Mouse (Mus musculus): ENCODE measurements around the gene Wfdc10. TPM values are rescaled to one million over a fixed set of nuclear protein-coding genes. Genes with fewer than 3 reads are reported as not detected.

Wfdc10 gene
- total and polyA plus RNA-seq, 3 experiments = not detected

DNA sequence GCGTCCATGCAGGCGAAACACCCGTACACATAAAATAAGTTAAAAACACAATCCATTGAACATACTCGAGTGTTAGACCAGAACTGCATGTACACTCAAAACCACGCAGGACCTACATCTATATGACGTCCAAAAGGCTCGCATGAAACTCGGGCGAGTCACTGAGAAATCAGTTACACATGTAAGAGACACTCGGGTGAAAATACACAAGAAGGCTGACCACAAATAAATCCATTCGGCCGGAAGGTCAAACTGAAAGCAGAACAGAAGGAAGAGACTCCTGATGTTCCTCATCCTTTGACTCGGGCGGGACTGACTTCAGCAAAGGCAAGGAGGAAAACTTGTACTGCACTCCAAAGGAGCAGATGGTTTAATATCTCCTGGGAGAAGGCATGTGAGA, 50.1 kb downstream of the Wfdc10 start:
- dilution Hi-C loops (cut with MboI; ENCODE audit: extremely low pct_ligation_motif_present, extremely low pct_unique_long_range_greater_than_20kb, low sequenced_read_pairs) = no loop called here
- Histone ChIP-seq H3K27me3 (replicated peaks) (peaks cover 68% of the 10 kb centered on the region), H3K4me2 (ENCODE audit: insufficient read depth, low read depth, poor library complexity, severe bottlenecking) (no peak overlapping the region), H3K36me3 (replicated peaks in 1 of 2; ENCODE audit: control insufficient read depth in 1 of 2, insufficient read depth in 1 of 2, low read length in 1 of 2) (no peaks in the 10 kb centered on the region), H3K27ac (ENCODE audit: insufficient read depth, low read depth) (no peak overlapping the region), H3K9me3 (replicated peaks; ENCODE audit: low read length) (peaks cover 8% of the 10 kb centered on the region), H3K4me1 (ENCODE audit: control insufficient read depth in 1 of 2, insufficient read depth in 2 of 2) (0 out of 4 replicates have a peak, but pooled peaks cover 0 to 1% of the 10 kb centered on the region in 2 experiments), H3K79me2 (replicated peaks; ENCODE audit: control insufficient read depth, extremely low read depth, insufficient read depth, poor library complexity, severe bottlenecking) (no peaks in the 10 kb centered on the region), H3K9ac (ENCODE audit: insufficient read depth, low read depth) (no peak overlapping the region), H3K4me3 (replicated peaks in 1 of 3; ENCODE audit: low read depth in 2 of 3, low read length in 2 of 3, poor library complexity in 1 of 3) (no peak overlapping the region)
- TF ChIP-seq SMC3 (IDR thresholded peaks at IDR 0.05; ENCODE audit: low read depth, low read length) (no peak), NRF1 (IDR thresholded peaks at IDR 0.05; ENCODE audit: low read depth, low read length) (no peak), CHD1 (IDR thresholded peaks at IDR 0.05; ENCODE audit: low read depth, low read length) (no peak), RAD21 (IDR thresholded peaks at IDR 0.05; ENCODE audit: low read depth, low read length) (no peak), MAX (IDR thresholded peaks at IDR 0.05; ENCODE audit: low read length) (no peak), CTCF (conservative IDR thresholded peaks at IDR 0.05 in 1 of 2, IDR thresholded peaks at IDR 0.05 in 1 of 2; ENCODE audit: low read depth in 2 of 2, low read length in 2 of 2) (no peak)
- in situ Hi-C loops (cut with MboI; ENCODE audit: low pct_ligation_motif_present, low pct_unique_long_range_greater_than_20kb, low sequenced_read_pairs) = no loop called here
- no peak for DNase-seq (ENCODE audit: extremely low read depth)

Other genes starting within 250 kb of the Wfdc10 start
Only the 20 nearest of the 31 such genes appear.
- 36.8 and 39.2 TPM in 2 replicates for gene Pigt, start 158.5 kb upstream of the Wfdc10 start, total RNA-seq (2012; rRNA removed)
- 12.4 and 14.0 TPM in 2 replicates for gene Pigt, start 158.5 kb upstream of the Wfdc10 start, total RNA-seq (2014; rRNA removed)
- gene Pigt, start 158.5 kb upstream of the Wfdc10 start, polyA plus RNA-seq (2012; ENCODE audit: insufficient read length, low read depth) = 66.2 and 91.8 TPM in 2 replicates
- gene Wfdc2, start 93.6 kb upstream of the Wfdc10 start, total RNA-seq (2012; rRNA removed) = not detected in 2 replicates
- not detected in 2 replicates for gene Wfdc2, start 93.6 kb upstream of the Wfdc10 start, total RNA-seq (2014; rRNA removed)
- not detected in 2 replicates for gene Wfdc2, start 93.6 kb upstream of the Wfdc10 start, polyA plus RNA-seq (2012; ENCODE audit: insufficient read length, low read depth)
- not detected in 2 replicates for gene Spint3, start 82.6 kb upstream of the Wfdc10 start, total RNA-seq (2012; rRNA removed)
- gene Spint3, start 82.6 kb upstream of the Wfdc10 start, total RNA-seq (2014; rRNA removed) = not detected in 2 replicates
- gene Spint3, start 82.6 kb upstream of the Wfdc10 start, polyA plus RNA-seq (2012; ENCODE audit: insufficient read length, low read depth) = not detected in 2 replicates
- gene Wfdc6a, start 70.6 kb upstream of the Wfdc10 start, total RNA-seq (2012; rRNA removed) = not detected in 2 replicates
- gene Wfdc6a, start 70.6 kb upstream of the Wfdc10 start, total RNA-seq (2014; rRNA removed) = not detected in 2 replicates
- not detected in 2 replicates for gene Wfdc6a, start 70.6 kb upstream of the Wfdc10 start, polyA plus RNA-seq (2012; ENCODE audit: insufficient read length, low read depth)
- gene Eppin, start 62.5 kb upstream of the Wfdc10 start, total RNA-seq (2012; rRNA removed) = not detected in 2 replicates
- gene Eppin, start 62.5 kb upstream of the Wfdc10 start, total RNA-seq (2014; rRNA removed) = not detected in 2 replicates
- not detected in 2 replicates for gene Eppin, start 62.5 kb upstream of the Wfdc10 start, polyA plus RNA-seq (2012; ENCODE audit: insufficient read length, low read depth)
- gene Wfdc6b, start 42.5 kb upstream of the Wfdc10 start, total RNA-seq (2012; rRNA removed) = not detected in 2 replicates
- not detected in 2 replicates for gene Wfdc6b, start 42.5 kb upstream of the Wfdc10 start, total RNA-seq (2014; rRNA removed)
- not detected in 2 replicates for gene Wfdc6b, start 42.5 kb upstream of the Wfdc10 start, polyA plus RNA-seq (2012; ENCODE audit: insufficient read length, low read depth)
- gene Wfdc8, start 42.4 kb upstream of the Wfdc10 start, total RNA-seq (2012; rRNA removed) = not detected in 2 replicates
- gene Wfdc8, start 42.4 kb upstream of the Wfdc10 start, total RNA-seq (2014; rRNA removed) = not detected in 2 replicates
- not detected in 2 replicates for gene Wfdc8, start 42.4 kb upstream of the Wfdc10 start, polyA plus RNA-seq (2012; ENCODE audit: insufficient read length, low read depth)
- not detected in 2 replicates for gene Wfdc16, start 17.2 kb upstream of the Wfdc10 start, total RNA-seq (2012; rRNA removed)
- not detected in 2 replicates for gene Wfdc16, start 17.2 kb upstream of the Wfdc10 start, total RNA-seq (2014; rRNA removed)
- gene Wfdc16, start 17.2 kb upstream of the Wfdc10 start, polyA plus RNA-seq (2012; ENCODE audit: insufficient read length, low read depth) = not detected in 2 replicates
- gene Wfdc9, start 537 bp downstream of the Wfdc10 start, total RNA-seq (2012; rRNA removed) = not detected in 2 replicates
- gene Wfdc9, start 537 bp downstream of the Wfdc10 start, total RNA-seq (2014; rRNA removed) = not detected in 2 replicates
- gene Wfdc9, start 537 bp downstream of the Wfdc10 start, polyA plus RNA-seq (2012; ENCODE audit: insufficient read length, low read depth) = not detected in 2 replicates
- not detected in 2 replicates for gene Wfdc11, start 18.0 kb downstream of the Wfdc10 start, total RNA-seq (2012; rRNA removed)
- not detected in 2 replicates for gene Wfdc11, start 18.0 kb downstream of the Wfdc10 start, total RNA-seq (2014; rRNA removed)
- not detected in 2 replicates for gene Wfdc11, start 18.0 kb downstream of the Wfdc10 start, polyA plus RNA-seq (2012; ENCODE audit: insufficient read length, low read depth)
- gene Wfdc13, start 29.1 kb downstream of the Wfdc10 start, total RNA-seq (2012; rRNA removed) = not detected in 2 replicates
- not detected in 2 replicates for gene Wfdc13, start 29.1 kb downstream of the Wfdc10 start, total RNA-seq (2014; rRNA removed)
- gene Wfdc13, start 29.1 kb downstream of the Wfdc10 start, polyA plus RNA-seq (2012; ENCODE audit: insufficient read length, low read depth) = not detected in 2 replicates
- not detected in 2 replicates for gene Spint4, start 42.5 kb downstream of the Wfdc10 start, total RNA-seq (2012; rRNA removed)
- not detected in 2 replicates for gene Spint4, start 42.5 kb downstream of the Wfdc10 start, total RNA-seq (2014; rRNA removed)
- gene Spint4, start 42.5 kb downstream of the Wfdc10 start, polyA plus RNA-seq (2012; ENCODE audit: insufficient read length, low read depth) = not detected in 2 replicates
- 1.4 and 2.4 TPM in 2 replicates for gene Spint5, start 59.3 kb downstream of the Wfdc10 start, total RNA-seq (2012; rRNA removed)
- not detected in 2 replicates for gene Spint5, start 59.3 kb downstream of the Wfdc10 start, total RNA-seq (2014; rRNA removed)
- not detected in 2 replicates for gene Spint5, start 59.3 kb downstream of the Wfdc10 start, polyA plus RNA-seq (2012; ENCODE audit: insufficient read length, low read depth)
- 0.08 and 0.21 TPM in 2 replicates for gene Wfdc3, start 89.9 kb downstream of the Wfdc10 start, total RNA-seq (2012; rRNA removed)
- 0.14 TPM in 1 of 2 replicates, not detected in the other for gene Wfdc3, start 89.9 kb downstream of the Wfdc10 start, total RNA-seq (2014; rRNA removed)
- not detected in 2 replicates for gene Wfdc3, start 89.9 kb downstream of the Wfdc10 start, polyA plus RNA-seq (2012; ENCODE audit: insufficient read length, low read depth)
- 14.0 and 15.2 TPM in 2 replicates for gene Dnttip1, start 89.9 kb downstream of the Wfdc10 start, total RNA-seq (2012; rRNA removed)
- 17.1 and 17.6 TPM in 2 replicates for gene Dnttip1, start 89.9 kb downstream of the Wfdc10 start, total RNA-seq (2014; rRNA removed)
- gene Dnttip1, start 89.9 kb downstream of the Wfdc10 start, polyA plus RNA-seq (2012; ENCODE audit: insufficient read length, low read depth) = 29.7 and 35.0 TPM in 2 replicates
- 103 and 121 TPM in 2 replicates for gene Ube2c, start 113.9 kb downstream of the Wfdc10 start, total RNA-seq (2012; rRNA removed)
- gene Ube2c, start 113.9 kb downstream of the Wfdc10 start, total RNA-seq (2014; rRNA removed) = 104 and 126 TPM in 2 replicates
- gene Ube2c, start 113.9 kb downstream of the Wfdc10 start, polyA plus RNA-seq (2012; ENCODE audit: insufficient read length, low read depth) = 156 and 226 TPM in 2 replicates
- not detected in 2 replicates for gene Tnnc2, start 123.9 kb downstream of the Wfdc10 start, total RNA-seq (2012; rRNA removed)
- not detected in 2 replicates for gene Tnnc2, start 123.9 kb downstream of the Wfdc10 start, total RNA-seq (2014; rRNA removed)
- not detected in 2 replicates for gene Tnnc2, start 123.9 kb downstream of the Wfdc10 start, polyA plus RNA-seq (2012; ENCODE audit: insufficient read length, low read depth)
- 2.3 and 3.3 TPM in 2 replicates for gene Snx21, start 129.8 kb downstream of the Wfdc10 start, total RNA-seq (2012; rRNA removed)
- 0.71 and 1.1 TPM in 2 replicates for gene Snx21, start 129.8 kb downstream of the Wfdc10 start, total RNA-seq (2014; rRNA removed)
- gene Snx21, start 129.8 kb downstream of the Wfdc10 start, polyA plus RNA-seq (2012; ENCODE audit: insufficient read length, low read depth) = 1.1 and 1.5 TPM in 2 replicates
- 22.0 and 26.8 TPM in 2 replicates for gene Acot8, start 148.8 kb downstream of the Wfdc10 start, total RNA-seq (2012; rRNA removed)
- gene Acot8, start 148.8 kb downstream of the Wfdc10 start, total RNA-seq (2014; rRNA removed) = 15.8 and 16.8 TPM in 2 replicates
- 10.5 and 11.9 TPM in 2 replicates for gene Acot8, start 148.8 kb downstream of the Wfdc10 start, polyA plus RNA-seq (2012; ENCODE audit: insufficient read length, low read depth)
- 3.5 and 3.7 TPM in 2 replicates for gene Zswim3, start 149.1 kb downstream of the Wfdc10 start, total RNA-seq (2012; rRNA removed)
- gene Zswim3, start 149.1 kb downstream of the Wfdc10 start, total RNA-seq (2014; rRNA removed) = 1.6 and 2.3 TPM in 2 replicates
- 2.1 and 2.5 TPM in 2 replicates for gene Zswim3, start 149.1 kb downstream of the Wfdc10 start, polyA plus RNA-seq (2012; ENCODE audit: insufficient read length, low read depth)

Data from CH12.LX (cell line).